Mouse (Mus musculus) embryonic fibroblast, embryonic 13.5 days (primary cell): ENCODE results near the gene Ebpl.

Experiments used
- CTCF ChIP-seq: IDR thresholded peaks from 2 replicates; pipeline ENCODE4 v1.5.1; 2011; ENCODE audit warnings: mild to moderate bottlenecking, control low read depth, low read length, moderate library complexity, borderline replicate concordance; ENCODE audit not compliant: insufficient read depth
- POLR2A ChIP-seq: IDR thresholded peaks from 2 replicates; pipeline ENCODE4 v1.6.1; 2011; ENCODE audit warnings: low read depth, mild to moderate bottlenecking, control low read depth, low read length, moderate library complexity

DNA sequence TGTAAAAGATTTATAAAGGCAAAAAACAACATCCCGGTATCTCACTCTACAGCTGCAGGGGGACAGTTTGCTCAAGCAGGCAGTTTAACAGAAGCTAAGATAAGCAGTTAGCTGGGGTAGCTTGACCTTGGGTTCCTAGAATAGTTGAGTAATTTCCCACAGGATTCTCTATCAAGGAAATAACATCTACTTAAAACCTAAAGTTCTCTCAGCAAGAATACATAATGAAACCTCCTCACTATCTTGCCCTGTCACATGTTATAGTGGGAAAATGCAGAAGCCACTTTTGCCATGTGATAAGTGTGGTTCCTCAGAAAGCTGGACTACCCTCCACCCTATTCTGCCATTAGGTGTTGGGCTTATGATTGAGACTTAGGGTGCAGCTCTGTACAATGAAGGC is 37.5 kb downstream of the Ebpl start:
- TF ChIP-seq CTCF: no peak
- TF ChIP-seq POLR2A: no peak
